Mouse (Mus musculus) embryonic facial prominence, embryonic 10.5 days (tissue): Measurements from ENCODE around the gene Arglu1. TPM values are rescaled to one million over a fixed set of nuclear protein-coding genes. Genes with fewer than 3 reads are reported as not detected.
A peak's percentile ranks its signal among the peaks of the same experiment; 100 is the strongest.

Source experiments
- DNase-seq: peaks from one replicate; pipeline ENCODE4 v3.0.0-alpha.2; 2017; ENCODE audit warnings: low spot score
- H3K27ac ChIP-seq: fragments of 300-500 bp; sonication (generic); replicated peaks from 2 replicates; pipeline ENCODE4 v1.5.1; 2016; ENCODE audit warnings: mild to moderate bottlenecking
- H3K27me3 ChIP-seq: fragments of 300-500 bp; sonication (generic); replicated peaks from 2 replicates; pipeline ENCODE4 v1.6.1; 2016; ENCODE audit warnings: low read depth, mild to moderate bottlenecking; ENCODE audit not compliant: poor library complexity, severe bottlenecking
- H3K36me3 ChIP-seq: fragments of 300-500 bp; sonication (generic); replicated peaks from 2 replicates; pipeline ENCODE4 v1.6.1; 2016; ENCODE audit warnings: mild to moderate bottlenecking, moderate library complexity
- H3K4me1 ChIP-seq: fragments of 300-500 bp; sonication (generic); 2 replicates; pipeline ENCODE4 v1.6.1; 2016
- H3K4me3 ChIP-seq: fragments of 300-500 bp; sonication (generic); 2 replicates; pipeline ENCODE4 v1.5.1; 2016; ENCODE audit warnings: mild to moderate bottlenecking, moderate library complexity
- H3K9me3 ChIP-seq: fragments of 300-500 bp; sonication (generic); 2 replicates; pipeline ENCODE4 v1.6.1; 2016; ENCODE audit warnings: mild to moderate bottlenecking
- WGBS: fragments of 180-500 bp; shearing (Covaris S2); methylation state at CpG from one replicate; pipeline ENCODE4 v1.1.7; 2016; 5-methylcytosine and 5-hydroxymethylcytosine counted together
- polyA plus RNA-seq: library from polyadenylated mRNA; unstranded; fragments of >200 nt; fragmentation: Nextera tagmentation; extraction: Ambion mirVana; gene quantifications from 2 replicates; pipeline ENCODE4 v1.2.1, GENCODE M21; 2016

Gene Arglu1
- polyA plus RNA-seq, 1 experiment from 2014 or later, result 174 TPM

GRCm38 (mm10) chr8:8685517-8685916 is 4.8 kb downstream of the Arglu1 start:
- Histone ChIP-seq H3K36me3 (peaks cover 41% of the 10 kb centered on the region), H3K27ac (no peak overlapping the region), H3K4me1 (peaks cover 37% of the 10 kb centered on the region), H3K4me3 (no peak overlapping the region), H3K9me3 (no peaks in the 10 kb centered on the region), H3K27me3 (no peaks in the 10 kb centered on the region)
- no peak for DNase-seq
- 86% methylated on average over 2 of the region's 2 CpGs for WGBS

- Histone ChIP-seq H3K4me1 (peaks cover 23% of the 10 kb centered on the region), H3K36me3 (peaks cover 69% of the 10 kb centered on the region), H3K9me3 (no peaks in the 10 kb centered on the region), H3K27me3 (no peaks in the 10 kb centered on the region), H3K27ac (no peak overlapping the region), H3K4me3 (no peak overlapping the region)
- DNase-seq, result no peak
- 92% methylated on average over 3 of the region's 3 CpGs for WGBS
Measured at GRCm38 (mm10) chr8:8682697-8683096, 7.6 kb downstream of the Arglu1 start.

DNA sequence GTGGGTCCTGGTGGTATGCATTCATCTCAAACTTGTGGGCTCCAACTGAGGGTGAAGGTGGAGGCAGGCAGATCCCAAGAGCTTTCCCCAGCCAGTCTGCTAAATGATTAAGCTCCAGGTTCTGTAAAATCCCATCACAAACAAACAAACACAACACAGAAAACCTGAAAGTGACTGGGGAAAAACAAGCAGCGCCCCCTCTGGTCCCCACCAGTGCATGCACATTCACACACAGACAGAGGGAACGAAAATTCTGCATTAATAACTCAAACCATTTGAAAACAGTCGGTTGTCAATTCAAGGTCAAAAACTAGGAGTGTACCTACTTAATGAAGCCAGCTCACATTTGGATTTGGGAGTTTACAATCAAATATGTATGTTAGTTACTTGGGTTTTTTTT is 12.1 kb downstream of the Arglu1 start:
- H3K36me3 ChIP-seq, result peaks cover 98% of the 10 kb centered on the region
- H3K27ac ChIP-seq, result no peak overlapping the region
- H3K4me3 ChIP-seq, result no peak overlapping the region
- no peaks in the 10 kb centered on the region for H3K9me3 ChIP-seq
- no peaks in the 10 kb centered on the region for H3K4me1 ChIP-seq
- no peaks in the 10 kb centered on the region for H3K27me3 ChIP-seq
- 93% methylated on average over 3 of the region's 3 CpGs for WGBS
- DNase-seq, result no peak

GRCm38 (mm10) chr8:8674864-8675263 is 15.5 kb downstream of the Arglu1 start:
- Histone ChIP-seq H3K4me1 (no peaks in the 10 kb centered on the region), H3K27ac (no peak overlapping the region), H3K27me3 (no peaks in the 10 kb centered on the region), H3K36me3 (peaks cover 97% of the 10 kb centered on the region), H3K4me3 (no peak overlapping the region), H3K9me3 (no peaks in the 10 kb centered on the region)
- WGBS, result 91% methylated on average over 5 of the region's 5 CpGs
- DNase-seq, result no peak

- Histone ChIP-seq H3K36me3 (peaks cover 24% of the 10 kb centered on the region), H3K4me1 (peaks cover 26% of the 10 kb centered on the region), H3K27ac (peak overlapping the region; percentile 96), H3K27me3 (no peaks in the 10 kb centered on the region), H3K4me3 (peak overlapping the region; percentile 98), H3K9me3 (no peaks in the 10 kb centered on the region)
- peak; percentile 89 for DNase-seq
- under 1% methylated on average over 23 of the region's 23 CpGs for WGBS
Measured at GRCm38 (mm10) chr8:8661759-8662138, 28.6 kb downstream of the Arglu1 start.

DNA sequence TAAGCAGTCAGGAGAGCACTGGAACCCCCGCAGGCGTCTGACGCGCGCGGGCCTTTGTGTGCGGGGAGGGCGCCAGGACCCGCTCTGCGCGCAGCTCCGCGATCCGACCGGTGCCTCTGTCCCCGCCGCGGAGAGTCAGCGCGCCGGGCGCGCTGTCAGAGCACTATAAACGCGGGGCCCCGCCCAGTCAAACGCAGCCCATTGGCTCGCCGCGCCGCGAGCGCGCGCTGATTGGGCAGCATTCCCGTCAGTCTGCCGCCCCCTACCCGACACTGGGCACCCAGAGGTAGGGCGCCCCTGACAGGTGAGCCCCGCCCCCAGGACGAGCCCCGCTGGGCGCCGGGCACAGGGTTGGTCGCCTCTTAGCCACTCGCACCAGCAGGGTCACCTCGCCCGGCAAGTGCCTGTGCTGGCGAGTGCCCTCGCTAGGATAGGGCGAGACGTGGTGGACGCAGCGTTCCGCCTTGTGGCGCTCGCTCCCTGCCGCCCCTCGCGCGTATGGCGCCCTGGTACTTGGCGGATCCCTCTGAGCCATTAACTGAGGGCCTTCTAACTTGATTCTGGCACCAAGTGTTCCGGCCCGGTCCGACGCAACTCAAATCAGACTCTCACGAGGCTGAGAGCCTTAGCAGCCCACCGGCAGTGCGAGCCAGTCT is 29.1 kb downstream of the Arglu1 start, which contains the start of gene Efnb2:
Efnb2 (minus strand) TSS at position 140 of the 656 bp plus-strand sequence.
- Histone ChIP-seq H3K27me3 (no peaks in the 10 kb centered on the region), H3K27ac (peak within 1 kb of the TSS; percentile 96)
- under 1% methylated on average over 70 of the region's 70 CpGs for whole genome bisulfite sequencing

GRCm38 (mm10) chr8:8660307-8661098 is 29.8 kb downstream of the Arglu1 start:
- Histone ChIP-seq H3K4me3 (peak overlapping the region; percentile 98), H3K27ac (peak overlapping the region; percentile 96), H3K27me3 (no peaks in the 10 kb centered on the region), H3K36me3 (peaks cover 12% of the 10 kb centered on the region), H3K9me3 (no peaks in the 10 kb centered on the region), H3K4me1 (peaks cover 39% of the 10 kb centered on the region)
- DNase-seq, result no peak
- under 1% methylated on average over 88 of the region's 88 CpGs for WGBS

More for the DNA sequence above, 29.1 kb downstream of the Arglu1 start, which contains the start of gene Efnb2:
- Histone ChIP-seq H3K4me3 (peak within 1 kb of the TSS; percentile 98), H3K4me1 (peaks cover 31% of the 10 kb centered on the region), H3K36me3 (peaks cover 19% of the 10 kb centered on the region), H3K9me3 (no peaks in the 10 kb centered on the region)
- DNase-seq, result peak; percentile 97

DNA sequence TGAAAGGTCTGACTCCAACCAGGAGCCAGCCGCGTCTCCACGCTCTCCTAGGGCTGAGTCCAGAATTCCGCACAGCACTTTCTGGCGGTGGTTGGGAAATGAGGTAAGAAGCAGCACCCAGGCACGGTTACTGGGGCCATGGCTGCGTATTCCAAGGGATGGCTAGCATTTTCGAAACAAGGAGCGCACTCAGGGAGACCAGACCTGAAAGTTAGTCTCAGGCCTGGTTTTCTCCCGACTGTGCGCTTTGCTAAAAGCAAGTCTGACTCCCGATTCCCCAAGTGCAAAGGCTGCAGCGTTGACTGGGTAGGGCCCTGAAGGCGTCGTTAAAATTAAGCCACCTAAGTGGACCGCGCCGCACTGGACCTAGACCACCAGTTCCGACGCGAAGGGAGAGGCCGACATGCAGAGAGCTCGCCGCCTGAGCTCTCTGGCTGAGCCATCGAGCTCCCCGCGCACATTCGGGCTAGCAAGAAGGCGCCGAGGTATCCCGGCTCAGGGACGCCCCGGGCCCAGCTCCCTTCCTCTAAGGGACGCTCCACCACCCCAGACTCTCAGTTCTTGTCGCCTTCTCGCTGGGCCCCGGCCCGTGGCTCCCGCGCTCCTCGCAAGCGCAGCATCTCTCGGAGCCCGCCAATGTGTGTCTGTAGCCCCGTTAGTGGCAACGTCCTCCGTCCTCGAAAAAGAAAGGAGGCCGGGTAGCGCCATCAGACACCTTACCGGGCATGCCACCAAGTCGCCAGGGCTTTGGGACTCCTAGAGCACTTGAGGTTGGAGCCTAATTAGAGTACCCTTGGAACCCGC is 30.6 kb downstream of the Arglu1 start:
- H3K4me1 ChIP-seq, result peaks cover 47% of the 10 kb centered on the region

GRCm38 (mm10) chr8:8658426-8659224 is 31.7 kb downstream of the Arglu1 start:
- 1% methylated on average over 19 of the region's 19 CpGs for WGBS
- Histone ChIP-seq H3K4me3 (peak overlapping the region; percentile 98), H3K36me3 (0 out of 2 replicates have a peak, but pooled peaks cover 11% of the 10 kb centered on the region), H3K27ac (peak overlapping the region; percentile 96), H3K27me3 (no peaks in the 10 kb centered on the region), H3K4me1 (peaks cover 57% of the 10 kb centered on the region), H3K9me3 (no peaks in the 10 kb centered on the region)
- DNase-seq, result peak; percentile 91

More for the DNA sequence above, 30.6 kb downstream of the Arglu1 start:
- Histone ChIP-seq H3K9me3 (no peaks in the 10 kb centered on the region), H3K4me3 (peak overlapping the region; percentile 98), H3K27ac (peak overlapping the region; percentile 96), H3K36me3 (peaks cover 11% of the 10 kb centered on the region; the same call in 1 of the 2 replicates), H3K27me3 (no peaks in the 10 kb centered on the region)
- DNase-seq, result peak; percentile 69
- WGBS, result under 1% methylated on average over 53 of the region's 53 CpGs

DNA sequence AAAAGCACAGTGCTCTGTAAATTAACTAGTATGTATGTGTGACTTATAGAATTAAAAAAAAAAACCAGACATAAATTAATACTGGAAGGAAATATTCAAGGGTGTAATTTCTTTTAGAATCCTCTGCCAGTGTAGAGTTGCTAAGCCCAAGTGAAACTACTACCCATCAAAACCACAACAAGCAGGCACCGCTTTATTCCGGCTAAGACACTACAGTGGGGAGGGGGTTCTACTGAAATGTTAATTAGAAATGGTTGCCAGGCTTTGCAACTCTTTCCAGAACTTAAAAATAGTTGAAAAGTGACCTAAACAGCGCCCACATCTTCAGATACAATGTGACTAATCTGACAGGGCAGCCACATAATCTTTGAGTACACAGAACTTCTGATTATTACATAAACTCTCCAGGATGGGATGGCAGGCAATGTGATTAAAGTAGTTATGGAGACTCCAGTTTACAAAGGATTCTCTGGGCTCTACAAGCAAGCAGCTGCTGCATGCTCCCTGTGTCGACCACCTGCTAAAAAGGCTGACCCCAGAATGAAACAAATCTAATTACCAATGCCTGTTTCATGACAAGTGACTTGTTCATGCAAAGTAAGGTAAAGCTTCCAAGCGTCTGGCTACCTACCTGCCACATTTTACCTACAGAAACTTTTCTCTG is 32.5 kb downstream of the Arglu1 start:
- peak overlapping the region; percentile 98 for H3K4me3 ChIP-seq
- peaks cover 19% of the 10 kb centered on the region for H3K36me3 ChIP-seq
- H3K27me3 ChIP-seq, result no peaks in the 10 kb centered on the region
- DNase-seq, result no peak
- peak overlapping the region; percentile 96 for H3K27ac ChIP-seq
- H3K9me3 ChIP-seq, result no peaks in the 10 kb centered on the region
- 11% methylated on average over 5 of the region's 5 CpGs for WGBS
- peaks cover 57% of the 10 kb centered on the region for H3K4me1 ChIP-seq
